Mouse (Mus musculus): ENCODE results near the gene Gm3072. TPM values are rescaled to one million over a fixed set of nuclear protein-coding genes. Genes with fewer than 3 reads are reported as not detected.
"Not testable (repeated sequence)": the region's sequence is repeated elsewhere in the genome, so short reads cannot be mapped to it uniquely, and the experiment has no call there.

Gm3072 gene
- not detected for total RNA-seq (2021)
- long read RNA-seq, experiment 1 = 0 reads
- long read RNA-seq, experiment 2 = 0 reads

GRCm38 (mm10) chr14:41624512-41624911 lies at the start of gene Gm3072:
Gene Gm3072 (minus strand): TSS chr14:41624612.
- not testable (repeated sequence) for DNase-seq (ENCODE audit: low spot score in 2 of 2)

GRCm38 (mm10) chr14:41648176-41648575 lies 23.8 kb upstream of the Gm3072 start:
- peak in 1 of 2 experiments; percentile 35 for DNase-seq (ENCODE audit: low spot score in 2 of 2)

GRCm38 (mm10) chr14:41646387-41646786 lies 22.0 kb upstream of the Gm3072 start, which contains the start of gene Gm3676:
Gene Gm3676 (minus strand): TSS chr14:41646487.
- DNase-seq (ENCODE audit: low spot score in 2 of 2) = not testable (repeated sequence)

DNA sequence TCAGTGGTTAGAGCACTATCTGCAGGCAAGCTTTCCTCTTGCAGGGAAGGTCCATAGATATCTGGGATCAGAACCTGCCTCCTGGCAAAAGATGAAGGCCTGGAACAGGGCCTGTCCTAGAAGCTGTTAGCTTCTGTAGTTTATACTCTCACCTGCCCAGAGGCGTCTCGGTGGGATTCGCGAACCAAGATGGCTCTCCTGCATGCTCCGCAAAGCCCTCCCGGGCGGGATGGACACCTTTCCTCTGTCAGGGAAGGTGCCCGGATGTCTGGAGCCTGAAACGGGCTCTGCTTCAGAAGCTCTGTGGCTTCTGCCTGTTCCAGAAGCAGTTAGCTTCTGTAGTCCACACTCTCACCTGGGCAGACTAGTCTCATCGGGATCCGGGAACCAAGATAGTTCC lies 5.7 kb upstream of the Gm3072 start:
- DNase-seq (ENCODE audit: low spot score in 2 of 2) = not testable (repeated sequence)

DNA sequence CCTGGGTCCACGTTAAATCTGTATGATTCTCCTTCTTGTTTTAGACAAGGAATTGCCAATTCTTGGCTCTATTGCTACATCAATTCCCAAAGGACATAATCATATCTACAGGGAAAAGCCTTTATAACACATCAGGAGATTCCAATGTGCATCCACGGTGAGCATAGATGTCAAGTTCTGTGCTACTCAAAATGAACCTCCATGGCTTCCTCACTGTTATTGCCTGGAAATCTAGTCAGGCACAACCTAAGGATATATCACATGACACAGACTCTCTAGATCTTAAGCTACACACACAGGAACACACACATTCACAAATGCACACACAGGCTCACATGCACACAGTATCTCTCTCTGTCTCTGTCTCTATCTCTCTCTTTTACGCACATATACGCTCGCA lies 1.9 kb downstream of the Gm3072 start:
- not testable (repeated sequence) for DNase-seq (ENCODE audit: low spot score in 2 of 2)

- DNase-seq (ENCODE audit: low spot score in 2 of 2) = not testable (repeated sequence)
These were observed 13.7 kb downstream of the Gm3072 start for GRCm38 (mm10) chr14:41610690-41611089.

- DNase-seq (ENCODE audit: low spot score in 2 of 2) = not testable (repeated sequence)
These were observed 23.5 kb downstream of the Gm3072 start for GRCm38 (mm10) chr14:41600935-41601334.

DNA sequence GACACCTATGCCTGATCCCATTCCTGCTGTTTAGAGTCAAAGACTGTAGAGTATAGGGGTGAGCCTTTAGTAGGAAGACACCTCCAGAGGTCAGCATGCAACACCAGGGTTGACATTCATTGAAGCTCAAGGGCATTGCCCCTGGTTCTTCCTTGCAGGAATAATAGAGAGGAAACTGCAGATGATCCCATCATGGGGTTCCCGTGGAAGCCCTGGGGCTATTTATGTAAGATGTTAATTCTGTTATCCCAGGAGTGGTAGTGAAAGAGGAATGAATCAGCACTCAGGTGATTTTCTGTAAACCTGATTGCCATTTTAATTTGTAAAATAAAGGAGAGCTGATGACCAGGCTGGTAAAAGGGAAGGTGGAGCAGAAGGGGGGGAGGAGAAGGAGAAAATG lies 38.1 kb downstream of the Gm3072 start:
- DNase-seq (ENCODE audit: low spot score in 2 of 2) = not testable (repeated sequence)

- DNase-seq (ENCODE audit: low spot score in 2 of 2) = not testable (repeated sequence)
These were observed 51.5 kb downstream of the Gm3072 start, which contains the start of gene 1700049E17Rik2 for GRCm38 (mm10) chr14:41572911-41573310. Gene 1700049E17Rik2 (plus strand): TSS chr14:41573211.

Other genes with a start within 250 kb of the Gm3072 start
- not detected for gene Gm7945, start 238.2 kb downstream of the Gm3072 start, total RNA-seq (2021)
- gene Gm6482, start 216.3 kb downstream of the Gm3072 start, total RNA-seq (2021) = not detected
- not detected for gene Gm7954, start 171.1 kb downstream of the Gm3072 start, total RNA-seq (2021)
- under 1 TPM in 1 of 2 experiments, not detected in 1; 0.73 TPM for gene Gm3486, start 135.1 kb downstream of the Gm3072 start, total RNA-seq (2021)
- gene Gm7970, start 69.0 kb downstream of the Gm3072 start, total RNA-seq (2021) = not detected
- 1 to 10 TPM in 1 of 2 experiments, under 1 TPM in 1; 0.74 to 1.4 TPM for gene 1700049E17Rik2, start 51.4 kb downstream of the Gm3072 start, total RNA-seq (2021)
- gene Gm3676, start 21.9 kb upstream of the Gm3072 start, total RNA-seq (2021) = not detected
- not detected for gene Gm8068, start 77.3 kb upstream of the Gm3072 start, total RNA-seq (2021)
- gene Gm7929, start 126.0 kb upstream of the Gm3072 start, total RNA-seq (2021) = not detected
- not detected for gene Gm47189, start 147.8 kb upstream of the Gm3072 start, total RNA-seq (2021)

Data from left cerebral cortex, adult 18-20 months (tissue).